Mouse (Mus musculus): ENCODE measurements around the gene Hfm1. TPM values are rescaled to one million over a fixed set of nuclear protein-coding genes. Genes with fewer than 3 reads are reported as not detected.

The Hfm1 gene
- polyA plus RNA-seq, 1 experiment, result not detected

- TF ChIP-seq CTCF (IDR thresholded peaks at IDR 0.05; ENCODE audit: insufficient read depth, low read length) (peak; percentile 59), POLR2A (IDR thresholded peaks at IDR 0.05; ENCODE audit: borderline replicate concordance, extremely low read depth, low read depth, low read length) (no peak)
- DNase-seq, result peak; percentile 48
- Histone ChIP-seq H3K4me3 (replicated peaks; ENCODE audit: extremely low read depth, low read depth, low read length) (no peak overlapping the region), H3K4me1 (ENCODE audit: control insufficient read depth, insufficient read depth, low read length) (no peaks in the 10 kb centered on the region)
- 32% methylated on average over 3 of the region's 3 CpGs for WGBS
Measured at GRCm38 (mm10) chr5:106860415-106860814, 65.7 kb downstream of the Hfm1 start.

GRCm38 (mm10) chr5:106853284-106853683, 72.8 kb downstream of the Hfm1 start:
- H3K4me1 ChIP-seq (ENCODE audit: control insufficient read depth, insufficient read depth, low read length), result no peaks in the 10 kb centered on the region
- DNase-seq, result no peak
- 88% methylated on average over 3 of the region's 3 CpGs for WGBS
- TF ChIP-seq POLR2A (IDR thresholded peaks at IDR 0.05; ENCODE audit: borderline replicate concordance, extremely low read depth, low read depth, low read length) (no peak), CTCF (IDR thresholded peaks at IDR 0.05; ENCODE audit: insufficient read depth, low read length) (no peak)
- no peak overlapping the region for H3K4me3 ChIP-seq (replicated peaks; ENCODE audit: extremely low read depth, low read depth, low read length)

- no peaks in the 10 kb centered on the region for H3K4me1 ChIP-seq (ENCODE audit: control insufficient read depth, insufficient read depth, low read length)
- no peak overlapping the region for H3K4me3 ChIP-seq (replicated peaks; ENCODE audit: extremely low read depth, low read depth, low read length)
- no peak for DNase-seq
- TF ChIP-seq CTCF (IDR thresholded peaks at IDR 0.05; ENCODE audit: insufficient read depth, low read length) (peak; percentile 33; the same call in 1 of the 2 replicates), POLR2A (IDR thresholded peaks at IDR 0.05; ENCODE audit: borderline replicate concordance, extremely low read depth, low read depth, low read length) (no peak)
Measured at GRCm38 (mm10) chr5:106847045-106847444, 79.1 kb downstream of the Hfm1 start.

- no peak for TF ChIP-seq POLR2A (IDR thresholded peaks at IDR 0.05; ENCODE audit: borderline replicate concordance, extremely low read depth, low read depth, low read length)
- TF ChIP-seq CTCF (IDR thresholded peaks at IDR 0.05; ENCODE audit: insufficient read depth, low read length), result no peak
- H3K4me1 ChIP-seq (ENCODE audit: control insufficient read depth, insufficient read depth, low read length), result no peaks in the 10 kb centered on the region
- no peak for DNase-seq
- 58% methylated on average over 2 of the region's 2 CpGs for WGBS
- H3K4me3 ChIP-seq (replicated peaks; ENCODE audit: extremely low read depth, low read depth, low read length), result no peak overlapping the region
Measured at GRCm38 (mm10) chr5:106843906-106844305, 82.2 kb downstream of the Hfm1 start.

GRCm38 (mm10) chr5:106833025-106833424, 93.1 kb downstream of the Hfm1 start:
- TF ChIP-seq POLR2A (IDR thresholded peaks at IDR 0.05; ENCODE audit: borderline replicate concordance, extremely low read depth, low read depth, low read length), result no peak
- TF ChIP-seq CTCF (IDR thresholded peaks at IDR 0.05; ENCODE audit: insufficient read depth, low read length), result no peak
- WGBS, result 32% methylated on average over 7 of the region's 7 CpGs
- H3K4me3 ChIP-seq (replicated peaks; ENCODE audit: extremely low read depth, low read depth, low read length), result no peak overlapping the region
- no peaks in the 10 kb centered on the region for H3K4me1 ChIP-seq (ENCODE audit: control insufficient read depth, insufficient read depth, low read length)
- DNase-seq, result no peak

- H3K4me3 ChIP-seq (replicated peaks; ENCODE audit: extremely low read depth, low read depth, low read length), result no peak overlapping the region
- TF ChIP-seq CTCF (IDR thresholded peaks at IDR 0.05; ENCODE audit: insufficient read depth, low read length), result no peak
- TF ChIP-seq POLR2A (IDR thresholded peaks at IDR 0.05; ENCODE audit: borderline replicate concordance, extremely low read depth, low read depth, low read length), result no peak
- 71% methylated on average over 6 of the region's 6 CpGs for WGBS
Measured at GRCm38 (mm10) chr5:106831401-106831800, 94.7 kb downstream of the Hfm1 start.

GRCm38 (mm10) chr5:106830775-106831174, 95.3 kb downstream of the Hfm1 start:
- no peak for DNase-seq
- Histone ChIP-seq H3K4me3 (replicated peaks; ENCODE audit: extremely low read depth, low read depth, low read length) (no peak overlapping the region), H3K4me1 (ENCODE audit: control insufficient read depth, insufficient read depth, low read length) (no peaks in the 10 kb centered on the region)
- WGBS, result 55% methylated on average over 4 of the region's 4 CpGs
- no peak for TF ChIP-seq CTCF (IDR thresholded peaks at IDR 0.05; ENCODE audit: insufficient read depth, low read length)
- no peak for TF ChIP-seq POLR2A (IDR thresholded peaks at IDR 0.05; ENCODE audit: borderline replicate concordance, extremely low read depth, low read depth, low read length)

More at GRCm38 (mm10) chr5:106831401-106831800, 94.7 kb downstream of the Hfm1 start:
- no peak for DNase-seq
- no peaks in the 10 kb centered on the region for H3K4me1 ChIP-seq (ENCODE audit: control insufficient read depth, insufficient read depth, low read length)

GRCm38 (mm10) chr5:106826740-106827139, 99.4 kb downstream of the Hfm1 start:
- no peak for TF ChIP-seq POLR2A (IDR thresholded peaks at IDR 0.05; ENCODE audit: borderline replicate concordance, extremely low read depth, low read depth, low read length)
- TF ChIP-seq CTCF (IDR thresholded peaks at IDR 0.05; ENCODE audit: insufficient read depth, low read length), result no peak
- no peak overlapping the region for H3K4me3 ChIP-seq (replicated peaks; ENCODE audit: extremely low read depth, low read depth, low read length)
- DNase-seq, result no peak
- H3K4me1 ChIP-seq (ENCODE audit: control insufficient read depth, insufficient read depth, low read length), result no peaks in the 10 kb centered on the region

- no peak for DNase-seq
- H3K4me1 ChIP-seq (ENCODE audit: control insufficient read depth, insufficient read depth, low read length), result no peaks in the 10 kb centered on the region
- 62% methylated on average over 8 of the region's 8 CpGs for WGBS
- TF ChIP-seq CTCF (IDR thresholded peaks at IDR 0.05; ENCODE audit: insufficient read depth, low read length) (no peak), POLR2A (IDR thresholded peaks at IDR 0.05; ENCODE audit: borderline replicate concordance, extremely low read depth, low read depth, low read length) (no peak)
- no peak overlapping the region for H3K4me3 ChIP-seq (replicated peaks; ENCODE audit: extremely low read depth, low read depth, low read length)
Measured at GRCm38 (mm10) chr5:106826044-106826443, 100.1 kb downstream of the Hfm1 start.

GRCm38 (mm10) chr5:106825301-106825853, 100.7 kb downstream of the Hfm1 start:
- TF ChIP-seq POLR2A (IDR thresholded peaks at IDR 0.05; ENCODE audit: borderline replicate concordance, extremely low read depth, low read depth, low read length) (no peak), CTCF (IDR thresholded peaks at IDR 0.05; ENCODE audit: insufficient read depth, low read length) (no peak)
- 11% methylated on average over 19 of the region's 19 CpGs for WGBS
- Histone ChIP-seq H3K4me3 (replicated peaks; ENCODE audit: extremely low read depth, low read depth, low read length) (peak overlapping the region; percentile 49), H3K4me1 (ENCODE audit: control insufficient read depth, insufficient read depth, low read length) (no peaks in the 10 kb centered on the region)
- DNase-seq, result no peak

All from lung, adult 2 months (tissue).